Mouse (Mus musculus): Measurements from ENCODE around the gene Ndufv1. TPM values are rescaled to one million over a fixed set of nuclear protein-coding genes. Genes with fewer than 3 reads are reported as not detected.

The Ndufv1 gene
- polyA plus RNA-seq, 2 experiments, result 84.8 to 159 TPM

DNA sequence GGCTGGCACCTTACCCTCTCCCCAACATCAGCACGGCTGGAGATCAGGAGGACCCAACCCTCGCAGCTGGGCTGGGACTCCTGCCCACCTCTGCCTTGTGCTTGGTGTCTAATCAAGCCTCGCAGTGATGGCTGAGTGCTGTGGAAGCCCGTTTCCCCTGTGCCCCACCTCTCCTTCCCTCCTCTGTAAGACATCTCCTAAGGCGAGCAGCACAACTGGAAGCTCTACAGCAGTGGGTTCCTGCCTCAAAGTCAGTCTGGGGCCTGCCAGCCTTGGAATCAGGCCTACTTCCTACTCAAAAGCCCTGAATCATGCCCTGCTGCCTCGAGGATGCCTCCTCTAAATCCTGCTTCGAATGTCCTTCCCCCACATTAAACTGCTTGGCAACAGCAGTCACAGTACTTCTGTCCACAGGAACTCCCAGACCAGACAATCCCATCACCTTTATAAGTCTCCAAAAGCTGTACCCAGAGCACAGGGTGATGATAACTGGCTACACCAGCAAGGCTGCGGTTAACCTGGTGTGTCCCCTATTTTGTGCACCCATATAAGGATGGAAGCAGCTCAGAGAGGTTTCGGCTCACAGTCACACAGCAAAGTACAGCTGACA is 13.4 kb downstream of the Ndufv1 start:
- ATAC-seq (ENCODE audit: insufficient read depth) (no peak), DNase-seq (ENCODE audit: low read depth in 3 of 3, low spot score in 3 of 3) (no peak)
- Histone ChIP-seq H3K4me2 (ENCODE audit: low read depth) (peak overlapping the region; percentile 72), H3K27me3 (ENCODE audit: control insufficient read depth, insufficient read depth, low read length) (no peaks in the 10 kb centered on the region), H3K4me1 (replicated peaks; ENCODE audit: control insufficient read depth in 2 of 2, insufficient read depth in 2 of 2, low read length in 1 of 2) (peaks cover 2 to 10% of the 10 kb centered on the region in 2 experiments; a peak in 2 of 4 replicates), H3K9ac (replicated peaks) (no peak overlapping the region; the same call in 1 of the 2 replicates), H3K27ac (no peak overlapping the region), H3K9me3 (ENCODE audit: control insufficient read depth, low read length) (no peaks in the 10 kb centered on the region), H3K36me3 (replicated peaks; ENCODE audit: control insufficient read depth, insufficient read depth, low read depth) (no peaks in the 10 kb centered on the region), H3K4me3 (ENCODE audit: insufficient read depth in 1 of 2, low read depth in 2 of 2, low read length in 2 of 2) (no peak overlapping the region; a peak in 2 of 4 replicates)
- 61% methylated on average over 9 of the region's 9 CpGs for WGBS (ENCODE audit: insufficient replicate concordance)
- TF ChIP-seq EP300 (IDR thresholded peaks at IDR 0.05; ENCODE audit: low read depth) (no peak), CTCF (IDR thresholded peaks at IDR 0.05; ENCODE audit: low read depth) (no peak)

DNA sequence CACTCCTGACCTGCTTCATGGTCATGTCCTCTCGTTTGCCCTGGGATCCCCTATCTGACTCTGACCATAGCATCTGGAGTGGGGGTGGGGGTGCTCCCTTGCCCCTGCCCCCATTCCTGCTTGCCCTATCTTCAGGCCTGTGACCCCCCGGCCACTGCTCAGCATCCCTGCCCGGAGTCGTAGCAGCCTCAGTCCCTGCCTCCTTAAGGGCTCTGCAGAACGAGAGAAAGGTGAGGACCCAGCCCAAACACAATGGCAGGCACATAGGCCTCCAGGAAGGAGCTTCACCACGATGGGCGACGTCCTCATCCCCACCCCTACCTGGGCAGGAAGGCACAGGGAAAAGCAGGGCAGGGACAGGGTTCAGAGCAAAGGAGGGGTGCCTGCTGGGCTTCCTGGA is 14.3 kb downstream of the Ndufv1 start:
- H3K27me3 ChIP-seq (ENCODE audit: control insufficient read depth, insufficient read depth, low read length), result no peaks in the 10 kb centered on the region
- no peak overlapping the region for H3K9ac ChIP-seq (replicated peaks)
- ATAC-seq (ENCODE audit: insufficient read depth) (no peak), DNase-seq (ENCODE audit: low read depth in 3 of 3, low spot score in 3 of 3) (no peak)
- no peak overlapping the region for H3K4me2 ChIP-seq (ENCODE audit: low read depth)
- peaks cover 2 to 12% of the 10 kb centered on the region in 2 experiments; a peak in 2 of 4 replicates for H3K4me1 ChIP-seq (replicated peaks; ENCODE audit: control insufficient read depth in 2 of 2, insufficient read depth in 2 of 2, low read length in 1 of 2)
- H3K36me3 ChIP-seq (replicated peaks; ENCODE audit: control insufficient read depth, insufficient read depth, low read depth), result no peaks in the 10 kb centered on the region
- H3K4me3 ChIP-seq (ENCODE audit: insufficient read depth in 1 of 2, low read depth in 2 of 2, low read length in 2 of 2), result no peak overlapping the region
- WGBS (ENCODE audit: insufficient replicate concordance), result 59% methylated on average over 8 of the region's 8 CpGs
- TF ChIP-seq CTCF (IDR thresholded peaks at IDR 0.05; ENCODE audit: low read depth) (no peak), EP300 (IDR thresholded peaks at IDR 0.05; ENCODE audit: low read depth) (no peak)
- no peak overlapping the region for H3K27ac ChIP-seq
- no peaks in the 10 kb centered on the region for H3K9me3 ChIP-seq (ENCODE audit: control insufficient read depth, low read length)

DNA sequence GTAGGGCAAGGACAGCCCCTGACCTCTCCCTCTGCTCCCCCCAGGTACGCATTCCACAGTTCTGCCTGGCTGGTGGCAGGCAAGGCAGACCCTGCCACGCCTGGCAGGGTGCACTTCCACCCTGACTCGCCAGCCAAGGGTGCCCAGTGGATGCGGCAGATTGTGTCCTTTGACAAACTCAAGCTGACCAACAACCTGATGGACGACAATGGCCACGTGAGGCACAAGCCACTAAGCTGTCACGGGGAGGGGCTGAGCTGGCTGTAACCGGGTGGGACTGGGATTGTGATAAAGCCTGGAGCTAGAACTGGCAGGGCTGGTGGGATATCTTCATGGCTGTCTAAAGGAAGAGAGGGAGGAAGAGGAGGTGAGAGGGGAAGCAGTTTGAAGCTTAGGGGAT is 15.4 kb downstream of the Ndufv1 start:
- WGBS (ENCODE audit: insufficient replicate concordance), result 58% methylated on average over 8 of the region's 8 CpGs
- H3K36me3 ChIP-seq (replicated peaks; ENCODE audit: control insufficient read depth, insufficient read depth, low read depth), result no peaks in the 10 kb centered on the region
- no peak for DNase-seq (ENCODE audit: low read depth in 3 of 3, low spot score in 3 of 3)
- no peaks in the 10 kb centered on the region for H3K27me3 ChIP-seq (ENCODE audit: control insufficient read depth, insufficient read depth, low read length)
- H3K9me3 ChIP-seq (ENCODE audit: control insufficient read depth, low read length), result no peaks in the 10 kb centered on the region
- ATAC-seq (ENCODE audit: insufficient read depth), result no peak
- H3K4me3 ChIP-seq (ENCODE audit: insufficient read depth in 1 of 2, low read depth in 2 of 2, low read length in 2 of 2), result no peak overlapping the region
- no peak overlapping the region for H3K27ac ChIP-seq
- no peak overlapping the region for H3K9ac ChIP-seq (replicated peaks)
- peaks cover 2 to 12% of the 10 kb centered on the region in 2 experiments; a peak in 2 of 4 replicates for H3K4me1 ChIP-seq (replicated peaks; ENCODE audit: control insufficient read depth in 2 of 2, insufficient read depth in 2 of 2, low read length in 1 of 2)
- no peak for TF ChIP-seq EP300 (IDR thresholded peaks at IDR 0.05; ENCODE audit: low read depth)
- no peak for TF ChIP-seq CTCF (IDR thresholded peaks at IDR 0.05; ENCODE audit: low read depth)
- H3K4me2 ChIP-seq (ENCODE audit: low read depth), result no peak overlapping the region

DNA sequence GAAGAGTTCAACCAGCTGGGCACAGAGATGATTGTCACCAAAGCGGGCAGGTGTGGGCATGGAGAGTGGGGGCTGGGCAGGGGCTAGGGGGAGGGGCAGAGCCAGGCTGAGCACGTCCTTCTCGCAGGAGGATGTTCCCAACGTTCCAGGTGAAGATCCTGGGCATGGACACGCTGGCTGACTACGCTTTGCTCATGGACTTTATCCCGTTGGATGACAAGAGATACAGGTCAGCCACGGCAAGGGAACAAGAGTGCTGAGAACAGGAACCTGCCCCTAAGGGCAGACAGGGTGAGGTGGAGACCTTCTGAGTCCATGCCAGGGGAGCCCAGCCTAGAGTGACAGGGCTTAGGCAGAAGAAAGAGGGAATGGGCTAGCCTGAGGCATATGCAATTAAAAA is 15.9 kb downstream of the Ndufv1 start:
- no peak for DNase-seq (ENCODE audit: low read depth in 3 of 3, low spot score in 3 of 3)
- H3K4me3 ChIP-seq (ENCODE audit: insufficient read depth in 1 of 2, low read depth in 2 of 2, low read length in 2 of 2), result no peak overlapping the region
- H3K9ac ChIP-seq (replicated peaks), result no peak overlapping the region
- H3K27ac ChIP-seq, result no peak overlapping the region
- H3K4me2 ChIP-seq (ENCODE audit: low read depth), result no peak overlapping the region
- no peaks in the 10 kb centered on the region for H3K9me3 ChIP-seq (ENCODE audit: control insufficient read depth, low read length)
- peaks cover 2 to 12% of the 10 kb centered on the region in 2 experiments; a peak in 2 of 4 replicates for H3K4me1 ChIP-seq (replicated peaks; ENCODE audit: control insufficient read depth in 2 of 2, insufficient read depth in 2 of 2, low read length in 1 of 2)
- ATAC-seq (ENCODE audit: insufficient read depth), result no peak
- H3K27me3 ChIP-seq (ENCODE audit: control insufficient read depth, insufficient read depth, low read length), result no peaks in the 10 kb centered on the region
- 60% methylated on average over 8 of the region's 8 CpGs for WGBS (ENCODE audit: insufficient replicate concordance)
- no peak for TF ChIP-seq CTCF (IDR thresholded peaks at IDR 0.05; ENCODE audit: low read depth)
- no peak for TF ChIP-seq EP300 (IDR thresholded peaks at IDR 0.05; ENCODE audit: low read depth)
- H3K36me3 ChIP-seq (replicated peaks; ENCODE audit: control insufficient read depth, insufficient read depth, low read depth), result no peaks in the 10 kb centered on the region

DNA sequence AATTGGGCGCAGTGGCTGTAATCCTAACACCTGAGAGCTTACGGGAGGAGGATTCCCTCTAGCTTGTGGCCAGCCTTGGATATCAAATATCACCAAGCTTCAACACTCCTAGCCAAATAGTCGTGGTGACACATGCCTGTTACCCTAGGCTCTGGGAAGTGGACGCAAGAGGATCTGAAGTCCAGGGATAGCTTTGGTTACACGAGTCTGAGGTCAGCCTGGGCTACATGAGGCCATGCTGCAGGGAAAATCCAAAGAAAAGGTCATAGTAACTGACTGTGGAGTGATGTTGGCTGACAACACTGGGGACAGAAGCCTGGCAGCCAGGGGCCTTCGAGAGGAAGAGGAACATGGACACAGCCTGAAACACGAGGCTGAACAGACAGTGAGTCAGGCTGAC is 16.5 kb downstream of the Ndufv1 start:
- no peak for TF ChIP-seq CTCF (IDR thresholded peaks at IDR 0.05; ENCODE audit: low read depth)
- 48% methylated on average over 7 of the region's 7 CpGs for WGBS (ENCODE audit: insufficient replicate concordance)
- H3K27me3 ChIP-seq (ENCODE audit: control insufficient read depth, insufficient read depth, low read length), result no peaks in the 10 kb centered on the region
- peaks cover 2 to 10% of the 10 kb centered on the region in 2 experiments; a peak in 2 of 4 replicates for H3K4me1 ChIP-seq (replicated peaks; ENCODE audit: control insufficient read depth in 2 of 2, insufficient read depth in 2 of 2, low read length in 1 of 2)
- no peaks in the 10 kb centered on the region for H3K9me3 ChIP-seq (ENCODE audit: control insufficient read depth, low read length)
- H3K9ac ChIP-seq (replicated peaks), result no peak overlapping the region
- no peaks in the 10 kb centered on the region for H3K36me3 ChIP-seq (replicated peaks; ENCODE audit: control insufficient read depth, insufficient read depth, low read depth)
- no peak overlapping the region for H3K27ac ChIP-seq
- H3K4me3 ChIP-seq (ENCODE audit: insufficient read depth in 1 of 2, low read depth in 2 of 2, low read length in 2 of 2), result no peak overlapping the region
- ATAC-seq (ENCODE audit: insufficient read depth) (no peak), DNase-seq (ENCODE audit: low read depth in 3 of 3, low spot score in 3 of 3) (no peak)
- H3K4me2 ChIP-seq (ENCODE audit: low read depth), result no peak overlapping the region
